Mouse (Mus musculus): ENCODE results near the gene Fam72a. TPM values are rescaled to one million over a fixed set of nuclear protein-coding genes. Genes with fewer than 3 reads are reported as not detected.
"Not testable (repeated sequence)": the region's sequence is repeated elsewhere in the genome, so short reads cannot be mapped to it uniquely, and the experiment has no call there.

Gene Fam72a
- polyA plus RNA-seq, 1 experiment from 2014 or later: 5.3 TPM

GRCm38 (mm10) chr1:131540795-131541194 lies 13.1 kb downstream of the Fam72a start:
- 59% methylated on average over 5 of the region's 5 CpGs for WGBS
- Histone ChIP-seq H3K9me3 (no peaks in the 10 kb centered on the region), H3K4me3 (no peak overlapping the region), H3K4me1 (peaks cover 10% of the 10 kb centered on the region; the same call in 1 of the 2 replicates), H3K27me3 (ENCODE audit: poor library complexity, severe bottlenecking) (no peaks in the 10 kb centered on the region), H3K27ac (no peak overlapping the region), H3K36me3 (replicated peaks) (peaks cover 31% of the 10 kb centered on the region)
- no peak for DNase-seq (ENCODE audit: extremely low spot score, low spot score)

GRCm38 (mm10) chr1:131541431-131541830 lies 13.7 kb downstream of the Fam72a start:
- WGBS: 51% methylated on average over 3 of the region's 3 CpGs
- H3K4me3 ChIP-seq: no peak overlapping the region
- DNase-seq (ENCODE audit: extremely low spot score, low spot score): no peak
- H3K27ac ChIP-seq: no peak overlapping the region
- no peaks in the 10 kb centered on the region for H3K27me3 ChIP-seq (ENCODE audit: poor library complexity, severe bottlenecking)
- H3K4me1 ChIP-seq: peaks cover 10% of the 10 kb centered on the region; the same call in 1 of the 2 replicates
- no peaks in the 10 kb centered on the region for H3K9me3 ChIP-seq
- peaks cover 27% of the 10 kb centered on the region for H3K36me3 ChIP-seq (replicated peaks)

GRCm38 (mm10) chr1:131541903-131542302 lies 14.2 kb downstream of the Fam72a start:
- no peak for DNase-seq (ENCODE audit: extremely low spot score, low spot score)
- WGBS: 91% methylated on average over 5 of the region's 5 CpGs
- no peak overlapping the region for H3K4me3 ChIP-seq
- H3K9me3 ChIP-seq: no peaks in the 10 kb centered on the region
- H3K27me3 ChIP-seq (ENCODE audit: poor library complexity, severe bottlenecking): no peaks in the 10 kb centered on the region
- peaks cover 22% of the 10 kb centered on the region for H3K36me3 ChIP-seq (replicated peaks)
- H3K27ac ChIP-seq: no peak overlapping the region
- H3K4me1 ChIP-seq: peaks cover 13% of the 10 kb centered on the region; the same call in 1 of the 2 replicates

GRCm38 (mm10) chr1:131543886-131544565 lies 16.3 kb downstream of the Fam72a start:
- H3K9me3 ChIP-seq: no peaks in the 10 kb centered on the region
- peaks cover 8% of the 10 kb centered on the region for H3K36me3 ChIP-seq (replicated peaks)
- no peak overlapping the region for H3K27ac ChIP-seq
- peaks cover 28% of the 10 kb centered on the region for H3K4me1 ChIP-seq
- DNase-seq (ENCODE audit: extremely low spot score, low spot score): no peak
- WGBS: 88% methylated on average over 7 of the region's 7 CpGs
- no peaks in the 10 kb centered on the region for H3K27me3 ChIP-seq (ENCODE audit: poor library complexity, severe bottlenecking)
- H3K4me3 ChIP-seq: no peak overlapping the region

GRCm38 (mm10) chr1:131546798-131547690 lies 19.3 kb downstream of the Fam72a start:
- Histone ChIP-seq H3K36me3 (replicated peaks) (no peaks in the 10 kb centered on the region), H3K4me1 (peaks cover 20% of the 10 kb centered on the region), H3K27me3 (ENCODE audit: poor library complexity, severe bottlenecking) (no peaks in the 10 kb centered on the region), H3K27ac (no peak overlapping the region), H3K9me3 (no peaks in the 10 kb centered on the region), H3K4me3 (no peak overlapping the region)
- no peak for DNase-seq (ENCODE audit: extremely low spot score, low spot score)
- 79% methylated on average over 13 of the region's 13 CpGs for whole genome bisulfite sequencing

- H3K9me3 ChIP-seq: no peaks in the 10 kb centered on the region
- peaks cover 20% of the 10 kb centered on the region for H3K4me1 ChIP-seq
- H3K27me3 ChIP-seq (ENCODE audit: poor library complexity, severe bottlenecking): no peaks in the 10 kb centered on the region
- no peak for DNase-seq (ENCODE audit: extremely low spot score, low spot score)
- no peak overlapping the region for H3K4me3 ChIP-seq
- H3K36me3 ChIP-seq (replicated peaks): no peaks in the 10 kb centered on the region
- WGBS: 61% methylated on average over 8 of the region's 8 CpGs
- 0 out of 2 replicates have a peak overlapping the region, but pooled peaks have one; percentile 4 for H3K27ac ChIP-seq
These were observed 21.0 kb downstream of the Fam72a start for GRCm38 (mm10) chr1:131548494-131549365.

- H3K4me1 ChIP-seq: peaks cover 23% of the 10 kb centered on the region
- 88% methylated on average over 2 of the region's 2 CpGs for WGBS
- no peaks in the 10 kb centered on the region for H3K27me3 ChIP-seq (ENCODE audit: poor library complexity, severe bottlenecking)
- H3K36me3 ChIP-seq (replicated peaks): no peaks in the 10 kb centered on the region
- no peak overlapping the region for H3K4me3 ChIP-seq
- no peak overlapping the region for H3K27ac ChIP-seq
- no peaks in the 10 kb centered on the region for H3K9me3 ChIP-seq
- DNase-seq (ENCODE audit: extremely low spot score, low spot score): no peak
These were observed 24.3 kb downstream of the Fam72a start for GRCm38 (mm10) chr1:131551956-131552355.

- Histone ChIP-seq H3K9me3 (no peaks in the 10 kb centered on the region), H3K36me3 (replicated peaks) (no peaks in the 10 kb centered on the region), H3K4me3 (no peak overlapping the region), H3K27ac (no peak overlapping the region), H3K27me3 (ENCODE audit: poor library complexity, severe bottlenecking) (no peaks in the 10 kb centered on the region), H3K4me1 (peaks cover 14% of the 10 kb centered on the region)
- DNase-seq (ENCODE audit: extremely low spot score, low spot score): no peak
These were observed 25.7 kb downstream of the Fam72a start for GRCm38 (mm10) chr1:131553428-131553827.

GRCm38 (mm10) chr1:131555042-131555812 lies 27.5 kb downstream of the Fam72a start:
- WGBS: 21% methylated on average over 13 of the region's 13 CpGs
- Histone ChIP-seq H3K27ac (peak overlapping the region; percentile 77), H3K36me3 (replicated peaks) (no peaks in the 10 kb centered on the region), H3K4me3 (peak overlapping the region; percentile 27), H3K27me3 (ENCODE audit: poor library complexity, severe bottlenecking) (no peaks in the 10 kb centered on the region), H3K9me3 (no peaks in the 10 kb centered on the region), H3K4me1 (peaks cover 7% of the 10 kb centered on the region)
- peak; percentile 81 for DNase-seq (ENCODE audit: extremely low spot score, low spot score)

- H3K9me3 ChIP-seq: no peaks in the 10 kb centered on the region
- no peaks in the 10 kb centered on the region for H3K27me3 ChIP-seq (ENCODE audit: poor library complexity, severe bottlenecking)
- no peak for DNase-seq (ENCODE audit: extremely low spot score, low spot score)
- no peak overlapping the region for H3K27ac ChIP-seq
- H3K4me1 ChIP-seq: no peaks in the 10 kb centered on the region
- H3K36me3 ChIP-seq (replicated peaks): no peaks in the 10 kb centered on the region
- no peak overlapping the region for H3K4me3 ChIP-seq
These were observed 32.8 kb downstream of the Fam72a start for GRCm38 (mm10) chr1:131560500-131560899.

GRCm38 (mm10) chr1:131562081-131562480 lies 34.4 kb downstream of the Fam72a start:
- H3K9me3 ChIP-seq: no peaks in the 10 kb centered on the region
- no peaks in the 10 kb centered on the region for H3K36me3 ChIP-seq (replicated peaks)
- no peak for DNase-seq (ENCODE audit: extremely low spot score, low spot score)
- H3K4me3 ChIP-seq: no peak overlapping the region
- H3K27ac ChIP-seq: no peak overlapping the region
- 89% methylated on average over 2 of the region's 2 CpGs for WGBS
- H3K27me3 ChIP-seq (ENCODE audit: poor library complexity, severe bottlenecking): no peaks in the 10 kb centered on the region
- H3K4me1 ChIP-seq: no peaks in the 10 kb centered on the region

GRCm38 (mm10) chr1:131566056-131566455 lies 38.4 kb downstream of the Fam72a start:
- H3K36me3 ChIP-seq (replicated peaks); H3K9me3 ChIP-seq; H3K4me3 ChIP-seq; H3K27me3 ChIP-seq (ENCODE audit: poor library complexity, severe bottlenecking); H3K27ac ChIP-seq; H3K4me1 ChIP-seq: not testable (repeated sequence)
- peak; percentile 22 for DNase-seq (ENCODE audit: extremely low spot score, low spot score)
- WGBS: 34% methylated on average over 11 of the region's 11 CpGs
